ENCODE assay signal across 8 mouse cellular contexts in genomic region chr17:83732801-83733200, GRCm38 (mm10). TPM values are rescaled to one million over a fixed set of nuclear protein-coding genes. Genes with fewer than 3 reads are reported as not detected.
DNase-seq lines count a peak whose midpoint lies in the region; ATAC-seq lines count a peak whose summit lies in the region.

No protein-coding gene starts in this region.

- 0 out of 2 replicates have a peak, but pooled peaks have one; percentile 10 for ATAC-seq in heart, embryonic 16.5 days (replicated peaks; ENCODE audit: extremely low read depth, insufficient read depth, low FRiP score)
- ATAC-seq in liver, embryonic 13.5 days (ENCODE audit: low read depth): peak; percentile 37; the same call in 1 of the 2 replicates

- H3K36me3 ChIP-seq in heart, embryonic 16.5 days (ENCODE audit: control insufficient read depth, insufficient read depth): no peaks in the 10 kb centered on the region
- peaks cover 16% of the 10 kb centered on the region for H3K36me3 ChIP-seq in liver, embryonic 13.5 days

- WGBS in heart, embryonic 16.5 days: 45% methylated on average over 5 of the region's 5 CpGs
- WGBS in liver, embryonic 13.5 days (ENCODE audit: insufficient replicate concordance): 10% methylated on average over 5 of the region's 5 CpGs

- no peak overlapping the region for H3K9ac ChIP-seq in heart, embryonic 16.5 days (ENCODE audit: low read length)
- peak overlapping the region; percentile 61 for H3K9ac ChIP-seq in liver, embryonic 13.5 days

- H3K9me3 ChIP-seq in heart, embryonic 16.5 days (replicated peaks; ENCODE audit: control insufficient read depth, low read length): no peaks in the 10 kb centered on the region
- H3K9me3 ChIP-seq in liver, embryonic 13.5 days (replicated peaks): no peaks in the 10 kb centered on the region

- no peak overlapping the region for H3K4me2 ChIP-seq in heart, embryonic 16.5 days (ENCODE audit: low read depth, low read length)
- peak overlapping the region; percentile 61 for H3K4me2 ChIP-seq in liver, embryonic 13.5 days

- no peak overlapping the region; the same call in 1 of the 2 replicates for H3K27ac ChIP-seq in heart, embryonic 16.5 days (ENCODE audit: low read length)
- peak overlapping the region; percentile 90 for H3K27ac ChIP-seq in liver, embryonic 13.5 days

- no peaks in the 10 kb centered on the region for H3K27me3 ChIP-seq in heart, embryonic 16.5 days (ENCODE audit: control insufficient read depth, insufficient read depth, low read length)
- H3K27me3 ChIP-seq in liver, embryonic 13.5 days: no peaks in the 10 kb centered on the region

- DNase-seq in ovary, postnatal 14 days (ENCODE audit: low spot score): peak; percentile 27
- DNase-seq in ovary, postnatal 10 days (ENCODE audit: low spot score): no peak
- DNase-seq in T-cell, adult 2 months (ENCODE audit: low spot score): peak; percentile 75
- peak; percentile 54 to 55 for DNase-seq in cerebellum, postnatal 10 days
- peak; percentile 74 for DNase-seq in liver, embryonic 13.5 days
- peak; percentile 46 for DNase-seq in retina, postnatal 1 day
- DNase-seq in Muller cell, postnatal 12 days (ENCODE audit: inconsistent ontology term): no peak

- H3K4me3 ChIP-seq in heart, embryonic 16.5 days (ENCODE audit: low read length): no peak overlapping the region
- H3K4me3 ChIP-seq in liver, embryonic 13.5 days (replicated peaks): no peak overlapping the region

- H3K4me1 ChIP-seq in heart, embryonic 16.5 days (ENCODE audit: control insufficient read depth, insufficient read depth, low read length): 0 out of 2 replicates have a peak, but pooled peaks cover 2% of the 10 kb centered on the region
- H3K4me1 ChIP-seq in liver, embryonic 13.5 days (replicated peaks): peaks cover 78% of the 10 kb centered on the region

RNA-seq across cellular contexts. Expression of gene Mta3, which starts 26.8 kb away (rescaled TPM):
- polyA plus RNA-seq in heart, embryonic 16.5 days (2015; fragmentation: Nextera tagmentation; extraction: Ambion mirVana): 40.7 and 43.6 TPM in 2 replicates
- polyA plus RNA-seq in liver, embryonic 13.5 days (2015; fragmentation: Nextera tagmentation; extraction: Ambion mirVana): 44.1 and 50.4 TPM in 2 replicates

Comparison
In these comparisons a context has a peak if more than half of its experiments do, and no peak if none do; other contexts are left out.
1. DNase-seq: peak in ovary, postnatal 14 days (single experiment), T-cell, adult 2 months (single experiment), cerebellum, postnatal 10 days (2 of 2), liver, embryonic 13.5 days (single experiment) and retina, postnatal 1 day (single experiment); none in ovary, postnatal 10 days (single experiment) and Muller cell, postnatal 12 days (single experiment).